Mouse (Mus musculus) thymus, postnatal 36 days (tissue): ENCODE data around the gene Tgfb2.

Experiments
- DNase-seq, 2 experiments: peaks; one replicate each; pipeline ENCODE4 v3.0.0; 2022; ENCODE audit warnings: mixed read lengths in 2 of 2

Tgfb2 gene

GRCm38 (mm10) chr1:186575629-186576028 is 130.2 kb downstream of the Tgfb2 start:
- DNase-seq = no peak

GRCm38 (mm10) chr1:186575074-186575473 is 130.7 kb downstream of the Tgfb2 start:
- no peak for DNase-seq
